Mouse (Mus musculus) c-Kit-positive CD71-negative TER-119-negative erythroid progenitor cells, embryonic 14.5 days (primary cell): ENCODE data around the gene Tbc1d1.

ENCODE experiments used
- DNase-seq: peaks from one replicate; pipeline ENCODE4 v3.0.0-alpha.2; 2013; ENCODE audit warnings: low read depth

The Tbc1d1 gene

DNA sequence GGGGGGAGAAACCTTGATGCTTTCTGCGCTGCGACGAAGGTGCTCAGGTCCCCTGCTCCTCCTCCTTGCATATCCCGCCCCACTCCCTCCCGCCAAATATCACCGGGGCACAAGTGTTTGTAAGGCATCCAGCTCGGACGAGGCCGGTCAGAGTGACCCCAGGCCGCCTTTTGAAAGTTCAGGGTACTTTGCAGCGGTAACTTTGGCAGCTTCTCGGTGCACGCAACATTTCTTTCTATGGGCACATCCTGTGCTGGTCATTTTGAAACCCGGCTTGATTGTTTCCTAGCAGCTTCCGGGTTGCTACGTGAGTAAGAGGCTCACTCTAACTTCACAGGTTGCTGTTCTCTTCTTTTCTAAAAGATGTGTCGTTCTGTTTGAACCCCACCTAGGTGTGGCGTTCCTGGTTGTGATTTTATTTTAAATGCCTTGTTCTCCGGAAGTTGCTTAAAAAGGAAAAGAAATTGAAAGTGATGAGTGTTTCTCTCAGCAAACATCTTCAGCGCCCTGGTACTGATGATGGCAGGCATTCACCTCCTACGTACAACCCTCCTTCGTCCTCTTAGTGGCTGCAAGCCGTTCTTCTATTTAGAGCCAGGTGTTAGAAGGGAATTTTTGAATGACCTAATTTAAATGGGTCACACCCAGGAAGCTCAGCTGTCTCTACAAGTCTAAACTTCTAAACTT is 4.7 kb downstream of the Tbc1d1 start:
- no peak for DNase-seq

DNA sequence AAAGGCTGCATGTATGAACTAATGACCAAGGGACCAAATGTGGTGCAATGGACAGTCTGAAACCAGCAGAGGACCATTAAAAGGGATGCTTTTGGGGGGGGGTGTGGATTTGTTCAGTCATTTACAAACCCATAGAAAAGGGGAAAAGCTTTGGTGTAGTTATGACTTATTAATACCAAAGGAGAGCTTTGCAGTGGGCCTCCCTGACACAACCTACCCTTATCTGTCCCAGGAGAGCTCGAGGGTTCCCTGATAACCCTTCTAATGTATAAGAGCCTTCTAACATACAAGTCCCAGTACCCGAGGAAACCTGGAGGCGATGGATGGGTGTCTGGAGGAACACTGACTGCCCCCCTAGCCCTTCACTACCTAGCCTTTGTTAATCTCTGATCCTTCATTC is 5.8 kb downstream of the Tbc1d1 start:
- no peak for DNase-seq

DNA sequence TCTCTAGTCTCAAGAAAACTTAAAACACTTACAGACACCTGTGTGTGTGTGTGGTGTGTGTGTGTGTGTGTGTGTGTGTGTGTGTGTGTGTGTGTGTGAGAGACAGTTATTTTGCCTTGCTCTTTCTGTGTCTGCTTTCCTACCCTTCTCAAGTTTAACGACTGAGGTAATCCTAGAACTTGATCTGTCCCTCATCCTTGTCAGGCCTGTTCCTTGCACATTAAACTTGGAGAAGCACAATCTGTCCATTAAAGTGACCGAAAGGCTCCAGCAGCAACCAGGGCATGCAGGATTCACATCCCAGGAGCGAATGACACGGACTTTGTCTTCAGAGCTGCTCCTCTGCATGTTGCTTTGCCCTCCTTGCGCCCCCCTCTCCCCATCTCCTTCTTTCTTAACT is 6.5 kb downstream of the Tbc1d1 start:
- no peak for DNase-seq

DNA sequence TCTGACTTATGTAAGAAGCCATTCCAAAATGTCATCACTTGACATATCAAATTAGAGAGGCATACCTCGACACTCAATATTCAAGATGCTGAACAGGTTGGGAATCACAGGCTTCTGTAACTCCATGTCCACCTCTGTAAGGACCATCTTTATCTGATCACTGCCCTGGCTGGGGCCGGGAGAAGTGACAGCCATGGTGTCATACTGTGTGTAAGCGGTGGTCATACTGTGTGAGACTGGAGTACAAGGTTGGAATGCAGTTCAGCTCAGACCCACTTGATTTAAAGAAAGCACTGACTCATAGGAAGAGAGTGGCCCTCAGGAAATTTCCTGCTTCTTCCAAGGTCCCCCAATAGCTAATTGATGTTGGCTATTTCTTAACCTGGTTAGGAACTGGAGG is 8.3 kb downstream of the Tbc1d1 start:
- no peak for DNase-seq

GRCm38 (mm10) chr5:64165826-64166225 is 9.7 kb downstream of the Tbc1d1 start:
- DNase-seq = no peak

GRCm38 (mm10) chr5:64168990-64169540 is 13.0 kb downstream of the Tbc1d1 start:
- DNase-seq = no peak

GRCm38 (mm10) chr5:64172884-64173283 is 16.8 kb downstream of the Tbc1d1 start:
- no peak for DNase-seq

DNA sequence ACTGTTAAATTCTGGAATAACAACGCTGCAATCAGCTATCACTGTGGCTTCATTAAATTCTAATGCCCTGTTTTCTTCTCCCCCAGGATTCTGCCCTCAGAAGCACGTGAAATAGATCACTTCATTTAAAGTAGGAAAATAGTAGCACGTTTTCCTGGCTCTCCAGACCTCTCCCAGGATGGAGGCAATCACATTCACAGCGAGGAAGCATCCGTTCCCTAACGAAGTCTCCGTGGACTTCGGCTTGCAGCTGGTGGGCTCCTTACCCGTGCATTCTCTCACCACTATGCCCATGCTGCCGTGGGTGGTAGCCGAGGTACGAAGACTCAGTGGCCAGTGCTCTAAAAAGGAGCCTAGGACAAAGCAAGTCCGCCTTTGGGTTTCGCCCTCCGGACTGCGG is 17.2 kb downstream of the Tbc1d1 start:
- no peak for DNase-seq

GRCm38 (mm10) chr5:64174429-64174935 is 18.4 kb downstream of the Tbc1d1 start:
- DNase-seq = no peak

DNA sequence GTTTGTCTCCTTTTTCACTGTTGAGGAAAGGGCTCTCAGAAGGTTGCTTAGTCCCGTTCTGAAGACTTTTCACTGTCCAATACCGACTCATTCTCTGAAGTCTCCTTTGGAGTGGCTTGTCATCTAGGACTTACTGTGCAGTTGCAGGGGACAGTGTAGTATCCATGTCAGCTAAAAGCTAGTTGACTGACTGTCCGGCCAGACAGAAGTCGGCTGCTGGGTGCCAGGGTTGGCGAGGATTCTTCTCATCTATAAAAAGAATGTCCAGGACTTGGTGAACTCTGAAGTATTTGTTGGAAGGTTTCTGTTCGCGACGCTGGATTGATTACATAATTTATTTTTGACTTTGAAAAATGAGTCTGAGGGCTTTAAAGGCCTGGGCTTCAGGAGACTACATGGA is 24.4 kb downstream of the Tbc1d1 start:
- DNase-seq = no peak

DNA sequence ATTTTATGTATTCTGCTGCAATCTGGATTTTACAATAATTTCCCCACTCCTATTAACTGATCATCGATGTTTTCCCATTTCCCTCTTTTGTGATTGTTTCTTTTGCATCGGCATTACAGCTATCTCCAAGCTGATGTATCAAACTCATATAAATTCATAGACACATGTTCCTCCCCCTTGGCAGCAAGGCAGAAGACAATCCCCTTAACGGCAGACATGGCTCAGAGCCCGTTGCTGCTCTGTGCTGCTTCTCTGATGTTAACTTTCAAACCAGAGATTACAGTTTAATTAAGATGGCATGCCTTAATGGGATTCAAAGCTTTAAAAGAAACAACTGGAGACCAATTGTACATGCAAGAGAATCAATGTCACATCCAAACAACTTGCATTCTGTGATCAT is 27.6 kb downstream of the Tbc1d1 start:
- no peak for DNase-seq

- no peak for DNase-seq
These were observed 29.2 kb downstream of the Tbc1d1 start for GRCm38 (mm10) chr5:64185257-64185656.

DNA sequence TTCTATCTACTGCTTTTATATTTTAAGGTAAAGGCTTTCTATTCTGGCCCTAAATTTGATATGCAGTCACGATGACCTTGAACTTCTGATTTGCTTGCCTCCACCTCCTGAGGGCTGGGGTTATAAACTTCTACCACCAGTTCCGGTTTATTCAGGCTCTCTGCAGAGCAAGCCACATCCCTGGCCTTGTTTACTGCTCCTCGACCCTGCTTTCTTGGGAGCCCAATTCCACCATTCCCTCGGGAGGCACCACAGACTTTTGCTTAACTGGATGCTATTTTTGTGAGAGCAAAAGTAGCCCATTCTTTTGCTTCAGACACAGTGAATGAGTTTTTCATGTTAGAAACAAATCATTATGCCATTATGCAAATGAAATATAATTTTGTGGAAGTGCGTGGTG is 30.5 kb downstream of the Tbc1d1 start:
- DNase-seq = no peak

- no peak for DNase-seq
These were observed 32.1 kb downstream of the Tbc1d1 start for GRCm38 (mm10) chr5:64188083-64188648.

DNA sequence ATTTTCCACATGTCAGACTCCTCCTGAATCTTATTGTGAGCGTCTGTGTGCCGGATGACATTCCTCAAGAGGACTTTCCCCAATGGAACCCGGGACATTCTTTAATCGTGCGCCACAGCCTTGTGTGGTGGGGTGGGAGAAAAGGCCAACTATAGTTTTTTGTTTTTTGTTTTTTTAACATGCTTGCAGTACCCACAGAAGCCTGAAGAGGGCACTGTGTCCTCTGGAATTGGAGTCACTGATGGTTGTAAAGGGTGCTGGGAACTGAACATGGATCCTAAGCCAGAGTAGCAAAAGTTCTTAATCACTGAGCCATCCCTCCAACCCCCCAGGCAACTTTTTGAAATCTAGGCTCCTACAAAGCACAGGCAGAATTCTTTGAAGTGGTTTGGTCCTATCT is 34.8 kb downstream of the Tbc1d1 start:
- DNase-seq = no peak

- DNase-seq = no peak
These were observed 37.2 kb downstream of the Tbc1d1 start for GRCm38 (mm10) chr5:64193353-64193752.

DNA sequence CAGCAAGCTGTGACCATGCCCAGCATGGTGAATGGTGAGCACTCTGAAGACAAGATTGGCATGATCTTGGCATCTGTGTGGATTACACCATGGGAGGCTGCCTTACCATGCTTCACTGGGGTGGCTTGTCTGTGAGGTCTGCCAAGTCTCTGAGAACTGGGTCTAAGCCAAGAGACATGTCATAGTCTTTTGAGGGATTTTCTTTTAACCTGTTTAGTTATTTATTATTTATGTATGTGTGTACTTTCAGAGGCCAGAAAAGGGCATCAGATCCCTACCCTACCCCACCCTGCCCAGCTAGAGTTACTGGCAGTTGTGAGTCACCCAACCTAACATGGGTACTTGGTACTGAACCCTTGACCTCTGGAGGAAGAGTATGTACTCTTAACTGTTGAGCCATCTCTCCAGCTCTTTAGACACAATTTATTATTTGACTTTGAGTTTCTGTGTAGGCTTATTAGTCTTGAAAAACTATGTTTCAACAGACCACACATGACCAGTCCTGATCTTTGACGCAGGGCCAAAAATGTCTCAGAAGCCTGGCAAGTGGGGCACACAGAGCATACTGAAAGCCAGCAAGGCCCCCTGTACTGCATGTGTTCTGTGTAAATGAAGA is 40.3 kb downstream of the Tbc1d1 start:
- no peak for DNase-seq

DNA sequence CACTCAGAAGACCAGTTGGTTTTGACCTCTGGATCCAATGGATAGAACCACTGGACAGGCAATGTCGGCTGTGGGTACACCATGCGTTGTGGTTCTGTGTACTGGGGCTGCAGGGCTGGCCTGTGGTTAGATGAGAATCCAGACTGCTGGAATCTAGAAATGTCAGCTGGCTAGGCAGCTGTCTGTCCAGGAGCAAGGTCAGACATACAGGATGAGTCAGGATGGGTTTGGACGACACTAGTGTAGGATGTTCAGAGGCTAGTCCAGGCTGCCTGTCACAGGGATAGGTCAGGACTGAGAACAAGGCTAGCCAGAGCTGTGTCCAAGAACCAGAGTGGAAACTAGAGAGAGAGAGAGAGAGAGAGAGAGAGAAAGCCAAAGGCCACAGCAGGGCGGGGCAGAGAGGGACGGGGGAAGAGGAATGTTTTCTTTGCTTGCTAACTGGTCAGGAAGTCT is 40.8 kb downstream of the Tbc1d1 start:
- no peak for DNase-seq

- no peak for DNase-seq
These were observed 42.5 kb downstream of the Tbc1d1 start for GRCm38 (mm10) chr5:64198624-64199023.

DNA sequence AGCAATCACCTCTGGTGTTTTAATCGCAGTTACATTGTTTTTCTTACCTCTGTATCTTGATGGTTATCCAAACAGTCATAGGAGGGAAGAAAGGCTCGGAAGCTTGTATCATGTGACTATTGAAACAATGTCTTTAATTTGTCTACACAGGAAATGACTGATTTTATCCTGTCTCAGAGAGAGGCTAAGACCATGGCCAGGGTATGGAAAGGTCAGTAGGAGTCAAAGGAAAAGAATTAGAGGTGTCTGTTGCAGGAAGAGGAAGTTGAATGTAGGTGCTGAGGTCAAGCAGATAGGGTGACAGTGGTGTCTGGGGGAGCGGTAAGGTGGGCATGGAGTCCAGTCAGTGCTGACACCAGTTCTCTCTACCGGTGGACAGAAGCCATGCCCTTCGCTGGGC is 45.0 kb downstream of the Tbc1d1 start:
- no peak for DNase-seq

DNA sequence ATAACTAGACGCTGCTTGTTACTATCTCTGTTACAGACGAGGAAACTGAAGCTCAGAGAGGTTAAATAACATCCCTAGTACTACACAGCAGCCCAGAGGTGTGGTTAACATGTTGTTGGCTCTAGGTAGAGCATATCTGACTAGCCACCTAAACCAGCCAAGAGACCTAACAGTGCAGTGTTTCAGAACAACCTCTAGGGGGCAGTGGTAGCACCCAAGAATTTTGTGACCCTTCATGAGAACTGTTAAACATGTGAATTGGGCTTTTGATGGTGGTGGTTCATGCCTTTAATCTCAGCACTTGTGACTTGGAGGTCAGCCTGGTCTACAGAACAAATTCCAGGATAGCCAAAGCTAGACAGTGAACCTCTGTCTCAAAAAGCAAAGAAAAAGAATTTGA is 46.2 kb downstream of the Tbc1d1 start:
- peak; percentile 58 for DNase-seq

- DNase-seq = no peak
These were observed 49.5 kb downstream of the Tbc1d1 start for GRCm38 (mm10) chr5:64205610-64206009.

DNA sequence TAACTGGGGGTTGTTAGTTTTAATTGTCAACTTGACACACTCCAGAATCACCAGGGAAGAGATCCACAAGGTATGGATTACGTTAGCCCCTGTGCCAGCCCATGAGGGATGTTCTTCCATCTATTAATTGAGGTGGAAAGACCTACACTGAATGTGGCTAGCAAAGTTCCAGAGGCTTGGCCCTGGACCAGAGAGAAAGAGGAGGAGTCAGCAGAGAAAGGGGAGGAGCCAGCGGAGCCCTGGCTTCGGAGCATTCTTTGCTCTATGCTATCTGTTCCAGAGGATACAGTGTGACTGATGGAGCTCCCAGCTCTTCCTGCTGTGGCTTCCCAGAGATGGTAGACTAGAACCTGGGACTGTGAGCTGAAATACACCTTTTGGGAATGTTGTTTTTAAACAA is 50.3 kb downstream of the Tbc1d1 start:
- DNase-seq = no peak
